Mouse (Mus musculus): ENCODE results near the gene Slc16a11. TPM values are rescaled to one million over a fixed set of nuclear protein-coding genes. Genes with fewer than 3 reads are reported as not detected.

Slc16a11 gene
- polyA plus RNA-seq, 1 experiment from 2014 or later = 1.3 TPM

DNA sequence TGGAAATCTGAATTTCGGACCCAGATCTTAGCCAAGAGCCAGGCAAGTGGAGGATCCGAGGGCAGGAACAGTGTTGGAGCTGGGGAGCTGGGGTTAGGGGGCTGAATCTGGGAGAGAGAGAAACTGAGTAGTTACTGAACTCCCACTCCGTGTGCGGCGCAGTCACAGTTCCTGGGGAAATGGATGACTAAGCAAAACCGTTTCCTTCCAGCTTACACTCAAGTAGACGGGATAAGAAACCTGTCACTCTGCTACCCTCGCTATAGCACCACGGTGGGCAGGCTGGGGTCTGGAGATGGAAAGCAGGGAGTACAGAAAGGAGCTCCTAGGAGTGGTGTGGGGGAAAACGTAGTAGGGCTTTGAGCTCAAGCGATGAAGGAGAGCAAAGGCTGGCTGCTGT lies 37.6 kb downstream of the Slc16a11 start:
- no peak overlapping the region for H3K4me3 ChIP-seq
- H3K27ac ChIP-seq (replicated peaks) = no peak overlapping the region
- no peaks in the 10 kb centered on the region for H3K36me3 ChIP-seq
- H3K27me3 ChIP-seq (ENCODE audit: low read depth, poor library complexity, severe bottlenecking) = peaks cover 56% of the 10 kb centered on the region
- no peak for DNase-seq (ENCODE audit: low spot score)
- WGBS = 77% methylated on average over 11 of the region's 11 CpGs
- peaks cover 14% of the 10 kb centered on the region for H3K4me1 ChIP-seq
- no peaks in the 10 kb centered on the region for H3K9me3 ChIP-seq (replicated peaks)

DNA sequence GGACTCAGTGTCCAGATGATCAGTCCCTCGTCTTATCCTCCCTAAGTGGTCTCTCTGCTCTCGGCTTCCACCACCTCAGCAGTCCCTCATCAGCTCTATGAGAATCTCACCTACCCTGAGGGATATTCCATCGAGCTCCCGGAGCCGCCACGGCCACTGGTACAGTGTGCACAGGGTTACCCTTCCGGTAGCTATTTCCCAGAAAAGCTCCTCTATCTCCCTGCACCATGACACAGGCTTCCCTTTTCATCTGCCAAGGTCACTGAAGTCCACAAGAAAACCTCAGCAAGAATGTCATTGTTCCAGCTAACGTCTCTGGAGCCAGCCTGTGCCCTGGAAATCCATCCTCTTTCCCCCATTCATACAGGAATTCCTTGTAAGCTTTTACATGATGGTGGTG lies 39.3 kb downstream of the Slc16a11 start:
- no peak overlapping the region for H3K27ac ChIP-seq (replicated peaks)
- H3K36me3 ChIP-seq = no peaks in the 10 kb centered on the region
- 89% methylated on average over 8 of the region's 8 CpGs for WGBS
- no peak overlapping the region for H3K4me3 ChIP-seq
- peaks cover 65% of the 10 kb centered on the region for H3K27me3 ChIP-seq (ENCODE audit: low read depth, poor library complexity, severe bottlenecking)
- H3K9me3 ChIP-seq (replicated peaks) = no peaks in the 10 kb centered on the region
- DNase-seq (ENCODE audit: low spot score) = no peak
- peaks cover 18% of the 10 kb centered on the region for H3K4me1 ChIP-seq

DNA sequence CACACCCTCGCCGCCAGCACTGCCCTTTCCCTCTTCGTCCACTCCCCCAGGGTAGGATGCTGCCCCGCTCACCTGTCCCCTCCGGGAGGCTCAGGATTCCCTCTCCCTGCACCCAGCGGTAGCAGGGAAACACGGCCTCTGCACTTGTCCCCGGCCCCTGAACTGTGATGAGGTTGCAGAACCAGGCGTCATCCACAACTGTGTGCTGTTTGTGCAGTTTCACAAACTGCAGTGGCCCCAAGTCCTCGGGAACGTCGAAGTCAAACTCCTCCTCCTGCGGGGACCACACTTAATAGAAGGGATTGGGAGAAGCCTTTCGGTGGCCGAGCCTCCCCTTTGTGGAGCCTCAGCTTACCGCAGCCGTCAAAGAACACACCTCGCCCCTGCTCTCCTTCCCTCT lies 41.8 kb downstream of the Slc16a11 start:
- DNase-seq (ENCODE audit: low spot score) = no peak
- peaks cover 65% of the 10 kb centered on the region for H3K27me3 ChIP-seq (ENCODE audit: low read depth, poor library complexity, severe bottlenecking)

DNA sequence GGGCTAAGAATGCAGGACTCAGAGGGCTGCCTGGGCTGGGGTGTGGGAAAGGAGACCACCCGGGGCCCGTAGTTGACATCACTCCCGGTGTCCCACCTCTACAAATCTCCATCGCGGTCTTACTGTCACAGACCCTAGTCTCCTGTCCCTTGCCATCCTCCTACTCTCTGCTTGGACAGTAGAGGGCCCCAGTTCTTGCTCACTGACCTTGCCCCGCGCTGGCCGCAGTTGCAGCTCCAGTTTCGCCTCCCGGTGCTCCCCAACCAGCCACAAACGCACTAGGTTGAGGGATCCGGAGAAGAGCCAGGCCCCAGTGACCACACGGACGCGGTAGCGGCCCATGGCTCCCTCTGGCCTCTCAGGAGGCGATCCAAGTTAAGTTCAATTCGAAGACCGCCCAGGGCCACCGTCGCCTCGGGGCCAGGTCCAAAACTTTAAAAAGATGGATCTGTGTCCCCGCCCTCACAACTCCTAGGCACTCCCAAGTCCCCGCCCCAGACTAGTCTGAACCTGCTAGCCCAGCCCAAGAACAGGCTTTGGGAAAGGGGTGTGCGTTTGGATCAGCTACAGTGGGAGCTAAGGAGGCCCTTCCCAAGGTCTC lies 42.5 kb downstream of the Slc16a11 start, which contains the start of gene Alox12:
TSS of gene Alox12 (minus strand) at position 423 of the 601 bp plus-strand sequence.
- H3K4me1 ChIP-seq = peaks cover 18% of the 10 kb centered on the region
- WGBS = 1% methylated on average over 25 of the region's 25 CpGs
- H3K4me3 ChIP-seq = peak within 1 kb of the TSS; percentile 49
- peaks cover 65% of the 10 kb centered on the region for H3K27me3 ChIP-seq (ENCODE audit: low read depth, poor library complexity, severe bottlenecking)
- H3K36me3 ChIP-seq = no peaks in the 10 kb centered on the region
- H3K9me3 ChIP-seq (replicated peaks) = no peaks in the 10 kb centered on the region
- no peak within 1 kb of the TSS; the same call in 1 of the 2 replicates for H3K27ac ChIP-seq (replicated peaks)
- peak; percentile 67 for DNase-seq (ENCODE audit: low spot score)

More for the DNA sequence above, 41.8 kb downstream of the Slc16a11 start:
- Histone ChIP-seq H3K27ac (replicated peaks) (no peak overlapping the region), H3K4me3 (peak overlapping the region; percentile 49), H3K4me1 (peaks cover 18% of the 10 kb centered on the region), H3K9me3 (replicated peaks) (no peaks in the 10 kb centered on the region), H3K36me3 (no peaks in the 10 kb centered on the region)
- WGBS = 4% methylated on average over 18 of the region's 18 CpGs

DNA sequence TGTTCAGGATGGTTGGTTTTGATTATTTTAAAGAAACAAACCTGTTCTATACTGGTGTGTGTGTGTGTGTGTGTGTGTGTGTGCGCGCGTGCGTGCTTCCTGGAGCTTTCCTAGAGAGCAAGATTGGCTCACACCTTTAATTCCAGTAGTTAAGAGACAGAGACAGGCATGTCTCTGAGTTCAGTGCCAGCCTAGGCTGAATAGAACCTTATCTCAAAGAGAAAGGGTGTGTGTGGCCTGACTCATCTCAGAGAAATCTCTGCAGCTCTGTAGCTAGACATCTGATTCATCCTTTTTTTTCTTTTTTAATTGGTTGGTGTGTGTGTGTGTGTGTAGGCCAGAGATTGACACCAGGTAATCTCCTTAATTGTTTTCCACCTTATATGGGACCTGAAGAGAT lies 46.5 kb downstream of the Slc16a11 start:
- H3K9me3 ChIP-seq (replicated peaks) = no peaks in the 10 kb centered on the region
- DNase-seq (ENCODE audit: low spot score) = no peak
- no peaks in the 10 kb centered on the region for H3K36me3 ChIP-seq
- H3K27ac ChIP-seq (replicated peaks) = no peak overlapping the region
- H3K4me1 ChIP-seq = peaks cover 16% of the 10 kb centered on the region
- H3K27me3 ChIP-seq (ENCODE audit: low read depth, poor library complexity, severe bottlenecking) = peaks cover 28% of the 10 kb centered on the region
- H3K4me3 ChIP-seq = no peak overlapping the region
- WGBS = 92% methylated on average over 4 of the region's 4 CpGs

DNA sequence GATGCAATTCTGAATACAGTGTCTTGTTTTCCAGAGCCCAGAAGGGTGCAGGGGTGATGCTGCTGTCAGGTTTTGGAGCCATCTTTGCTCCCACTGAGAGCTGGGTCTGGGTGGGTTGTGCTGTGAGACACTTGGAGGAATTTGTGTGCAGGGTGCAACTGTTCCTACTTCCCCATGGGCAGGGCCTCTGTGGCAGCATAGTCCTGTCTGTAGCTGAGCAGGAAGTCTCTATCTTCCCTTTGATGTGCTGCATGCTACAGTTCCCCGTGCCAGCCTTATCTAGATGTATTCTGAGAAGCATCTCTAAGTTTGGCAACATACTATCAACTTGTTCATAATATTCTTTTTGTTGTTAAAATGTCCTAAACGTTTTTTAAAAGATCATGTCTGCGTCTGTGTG lies 52.7 kb downstream of the Slc16a11 start:
- no peaks in the 10 kb centered on the region for H3K36me3 ChIP-seq
- no peaks in the 10 kb centered on the region for H3K9me3 ChIP-seq (replicated peaks)
- 65% methylated on average over 3 of the region's 3 CpGs for WGBS
- DNase-seq (ENCODE audit: low spot score) = no peak
- no peaks in the 10 kb centered on the region for H3K27me3 ChIP-seq (ENCODE audit: low read depth, poor library complexity, severe bottlenecking)
- no peak overlapping the region for H3K27ac ChIP-seq (replicated peaks)
- H3K4me1 ChIP-seq = no peaks in the 10 kb centered on the region
- no peak overlapping the region for H3K4me3 ChIP-seq

DNA sequence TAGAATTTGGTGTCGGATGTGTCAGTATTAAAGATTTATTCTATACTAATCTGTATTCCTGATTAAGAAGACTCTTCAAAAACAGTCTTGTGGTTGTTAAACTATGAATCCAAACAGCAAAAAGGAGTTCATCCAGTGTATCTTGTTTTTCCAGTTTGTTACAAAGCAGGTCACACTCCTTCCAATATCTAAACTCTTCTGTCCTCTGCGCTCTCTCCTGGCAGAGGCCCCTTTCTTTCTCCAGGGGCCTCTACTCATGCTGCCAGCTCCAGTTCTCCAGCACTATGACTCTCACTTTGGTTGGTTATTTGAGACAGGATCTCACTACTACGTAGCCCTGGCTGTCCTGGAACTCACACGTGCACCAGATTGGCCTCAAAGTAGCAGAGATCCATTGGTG lies 53.3 kb downstream of the Slc16a11 start:
- 87% methylated on average over 4 of the region's 4 CpGs for WGBS

More for the DNA sequence above, 53.3 kb downstream of the Slc16a11 start:
- Histone ChIP-seq H3K4me1 (no peaks in the 10 kb centered on the region), H3K27ac (replicated peaks) (no peak overlapping the region), H3K4me3 (no peak overlapping the region), H3K27me3 (ENCODE audit: low read depth, poor library complexity, severe bottlenecking) (no peaks in the 10 kb centered on the region), H3K36me3 (no peaks in the 10 kb centered on the region), H3K9me3 (replicated peaks) (no peaks in the 10 kb centered on the region)
- no peak for DNase-seq (ENCODE audit: low spot score)

MicroRNAs encoded within 50 kb of the gene (microRNA counts, 519-probe panel; counts per million panel counts)
- not detected for microRNA mmu-miR-195
- not detected for microRNA mmu-miR-497

Small RNA genes lying within 50 kb of the gene (microRNA-seq; reads per million reads assigned to microRNA genes)
- gene Mir195a (362 reads per million, percentile 66 among the genes with 10 or more reads in this experiment), gene Mir497 (not detected), gene Mir497b (not detected)

Other genes starting within 250 kb of the Slc16a11 start
- gene Cldn7, start 248.0 kb upstream of the Slc16a11 start, polyA plus RNA-seq (2016; fragmentation: Nextera tagmentation; extraction: Ambion mirVana) = 7.1 and 7.6 TPM in 2 replicates
- 20.5 and 26.3 TPM in 2 replicates for gene Ctdnep1, start 231.6 kb upstream of the Slc16a11 start, polyA plus RNA-seq (2016; fragmentation: Nextera tagmentation; extraction: Ambion mirVana)
- 151 and 155 TPM in 2 replicates for gene Elp5, start 230.2 kb upstream of the Slc16a11 start, polyA plus RNA-seq (2016; fragmentation: Nextera tagmentation; extraction: Ambion mirVana)
- gene Gabarap, start 221.6 kb upstream of the Slc16a11 start, polyA plus RNA-seq (2016; fragmentation: Nextera tagmentation; extraction: Ambion mirVana) = 409 and 454 TPM in 2 replicates
- gene Phf23, start 217.0 kb upstream of the Slc16a11 start, polyA plus RNA-seq (2016; fragmentation: Nextera tagmentation; extraction: Ambion mirVana) = 95.1 and 96.3 TPM in 2 replicates
- 52.1 and 54.1 TPM in 2 replicates for gene Dvl2, start 212.2 kb upstream of the Slc16a11 start, polyA plus RNA-seq (2016; fragmentation: Nextera tagmentation; extraction: Ambion mirVana)
- 42.2 and 48.6 TPM in 2 replicates for gene Acadvl, start 197.3 kb upstream of the Slc16a11 start, polyA plus RNA-seq (2016; fragmentation: Nextera tagmentation; extraction: Ambion mirVana)
- gene Dlg4, start 195.8 kb upstream of the Slc16a11 start, polyA plus RNA-seq (2016; fragmentation: Nextera tagmentation; extraction: Ambion mirVana) = 16.6 and 23.8 TPM in 2 replicates
- 0.58 and 0.73 TPM in 2 replicates for gene Asgr1, start 158.7 kb upstream of the Slc16a11 start, polyA plus RNA-seq (2016; fragmentation: Nextera tagmentation; extraction: Ambion mirVana)
- gene Asgr2, start 120.1 kb upstream of the Slc16a11 start, polyA plus RNA-seq (2016; fragmentation: Nextera tagmentation; extraction: Ambion mirVana) = not detected in 2 replicates
- gene Mgl2, start 82.4 kb upstream of the Slc16a11 start, polyA plus RNA-seq (2016; fragmentation: Nextera tagmentation; extraction: Ambion mirVana) = 0.12 TPM in 1 of 2 replicates, not detected in the other
- gene Clec10a, start 56.6 kb upstream of the Slc16a11 start, polyA plus RNA-seq (2016; fragmentation: Nextera tagmentation; extraction: Ambion mirVana) = 0.35 and 0.61 TPM in 2 replicates
- 16.0 and 18.9 TPM in 2 replicates for gene Slc16a13, start 8.3 kb downstream of the Slc16a11 start, polyA plus RNA-seq (2016; fragmentation: Nextera tagmentation; extraction: Ambion mirVana)
- 4.8 and 5.0 TPM in 2 replicates for gene Bcl6b, start 17.0 kb downstream of the Slc16a11 start, polyA plus RNA-seq (2016; fragmentation: Nextera tagmentation; extraction: Ambion mirVana)
- 241 and 244 TPM in 2 replicates for gene 0610010K14Rik, start 25.2 kb downstream of the Slc16a11 start, polyA plus RNA-seq (2016; fragmentation: Nextera tagmentation; extraction: Ambion mirVana)
- 9.6 and 10.7 TPM in 2 replicates for gene Gm21988, start 27.1 kb downstream of the Slc16a11 start, polyA plus RNA-seq (2016; fragmentation: Nextera tagmentation; extraction: Ambion mirVana)
- gene Rnasek, start 27.1 kb downstream of the Slc16a11 start, polyA plus RNA-seq (2016; fragmentation: Nextera tagmentation; extraction: Ambion mirVana) = 104 and 128 TPM in 2 replicates
- gene Alox12, start 42.6 kb downstream of the Slc16a11 start, polyA plus RNA-seq (2016; fragmentation: Nextera tagmentation; extraction: Ambion mirVana) = 2.5 TPM in 2 replicates
- gene Alox12e, start 109.9 kb downstream of the Slc16a11 start, polyA plus RNA-seq (2016; fragmentation: Nextera tagmentation; extraction: Ambion mirVana) = not detected in 2 replicates
- 0.26 TPM in 1 of 2 replicates, not detected in the other for gene Alox15, start 139.3 kb downstream of the Slc16a11 start, polyA plus RNA-seq (2016; fragmentation: Nextera tagmentation; extraction: Ambion mirVana)
- 52.2 and 53.2 TPM in 2 replicates for gene Pelp1, start 197.3 kb downstream of the Slc16a11 start, polyA plus RNA-seq (2016; fragmentation: Nextera tagmentation; extraction: Ambion mirVana)
- 28.3 and 37.4 TPM in 2 replicates for gene Arrb2, start 219.9 kb downstream of the Slc16a11 start, polyA plus RNA-seq (2016; fragmentation: Nextera tagmentation; extraction: Ambion mirVana)
- gene Med11, start 239.2 kb downstream of the Slc16a11 start, polyA plus RNA-seq (2016; fragmentation: Nextera tagmentation; extraction: Ambion mirVana) = 39.7 and 44.6 TPM in 2 replicates
- gene Zmynd15, start 246.7 kb downstream of the Slc16a11 start, polyA plus RNA-seq (2016; fragmentation: Nextera tagmentation; extraction: Ambion mirVana) = 0.14 and 0.40 TPM in 2 replicates
- gene Cxcl16, start 247.2 kb downstream of the Slc16a11 start, polyA plus RNA-seq (2016; fragmentation: Nextera tagmentation; extraction: Ambion mirVana) = 0.46 and 0.63 TPM in 2 replicates